Mouse (Mus musculus) C2C12 (cell line): ENCODE data around the gene Mcm10. TPM values are rescaled to one million over a fixed set of nuclear protein-coding genes. Genes with fewer than 3 reads are reported as not detected.

Experiments
- H3K27me3 ChIP-seq: one replicate; pipeline ENCODE4 v1.6.1; 2011; ENCODE audit not compliant: control insufficient read depth, insufficient read depth, insufficient read length
- H3K36me3 ChIP-seq: one replicate; pipeline ENCODE4 v1.6.1; 2011; ENCODE audit not compliant: control insufficient read depth, insufficient read depth
- H3K4me3 ChIP-seq: one replicate; pipeline ENCODE4 v1.5.1; 2011; ENCODE audit warnings: mild to moderate bottlenecking, control low read depth; ENCODE audit not compliant: poor library complexity, insufficient read depth, severe bottlenecking
- H3K79me2 ChIP-seq: one replicate; pipeline ENCODE4 v1.6.1; 2011; ENCODE audit not compliant: control insufficient read depth, insufficient read depth
- H3K79me3 ChIP-seq: one replicate; pipeline ENCODE4 v1.6.1; 2011; ENCODE audit warnings: low read depth, control low read depth
- H3ac ChIP-seq: one replicate; pipeline ENCODE3; 2011; ENCODE audit warnings: low read depth; ENCODE audit not compliant: control insufficient read depth, insufficient read length
- CEBPB ChIP-seq: IDR thresholded peaks from one replicate; pipeline ENCODE4 v1.6.1; 2011; ENCODE audit warnings: low read depth, mild to moderate bottlenecking, control low read depth, moderate library complexity
- CTCF ChIP-seq: IDR thresholded peaks from one replicate; pipeline ENCODE4 v1.5.1; 2011; ENCODE audit not compliant: control insufficient read depth, insufficient read depth, insufficient read length
- FOSL1 ChIP-seq: IDR thresholded peaks from one replicate; pipeline ENCODE4 v1.8.0; 2011; ENCODE audit warnings: mild to moderate bottlenecking, low read length; ENCODE audit not compliant: poor library complexity, insufficient read depth, severe bottlenecking
- MAX ChIP-seq: IDR thresholded peaks from one replicate; pipeline ENCODE4 v1.6.1; 2011; ENCODE audit warnings: mild to moderate bottlenecking, control low read depth
- MYOD1 ChIP-seq: IDR thresholded peaks from one replicate; pipeline ENCODE4 v1.6.1; 2011; ENCODE audit warnings: low read depth; ENCODE audit not compliant: control insufficient read depth, insufficient read length
- MYOG ChIP-seq: IDR thresholded peaks from one replicate; pipeline ENCODE4 v1.6.1; 2011; ENCODE audit not compliant: control insufficient read depth, insufficient read length; ENCODE audit errors: extremely low read depth
- USF1 ChIP-seq: IDR thresholded peaks from one replicate; pipeline ENCODE4 v1.6.1; 2011; ENCODE audit warnings: low read depth, mild to moderate bottlenecking, control low read depth, moderate library complexity
- polyA plus RNA-seq: library from polyadenylated mRNA; unstranded; fragments of >200 nt; fragmentation: generic; extraction: Trizol; gene quantifications from one replicate; pipeline ENCODE4 v1.2.1, GENCODE M21; 2012; ENCODE audit warnings: missing spikeins

The Mcm10 gene
- polyA plus RNA-seq, 1 experiment: 27.0 TPM

DNA sequence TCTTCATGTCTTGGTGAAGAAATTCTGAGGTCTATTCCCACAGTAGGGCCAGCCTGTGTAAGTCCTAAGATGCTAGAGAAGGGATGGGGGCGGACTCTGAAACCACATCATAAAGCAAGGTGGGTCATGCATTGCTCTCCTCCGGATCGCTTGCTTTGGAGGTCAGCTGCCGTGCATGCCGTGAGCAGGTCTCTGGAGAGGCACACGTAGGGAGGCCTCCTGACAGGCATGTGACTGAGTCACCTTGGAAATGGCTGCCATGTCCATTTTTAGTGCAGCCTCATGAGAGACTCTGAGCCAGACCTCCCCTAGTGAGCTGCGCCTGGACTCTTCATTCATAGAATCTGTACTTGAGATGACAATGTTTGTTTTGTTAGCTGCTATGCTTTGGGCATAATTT is 15.5 kb upstream of the Mcm10 start:
- TF ChIP-seq FOSL1 (no peak), MYOD1 (no peak), CTCF (no peak), CEBPB (no peak), MAX (no peak)

DNA sequence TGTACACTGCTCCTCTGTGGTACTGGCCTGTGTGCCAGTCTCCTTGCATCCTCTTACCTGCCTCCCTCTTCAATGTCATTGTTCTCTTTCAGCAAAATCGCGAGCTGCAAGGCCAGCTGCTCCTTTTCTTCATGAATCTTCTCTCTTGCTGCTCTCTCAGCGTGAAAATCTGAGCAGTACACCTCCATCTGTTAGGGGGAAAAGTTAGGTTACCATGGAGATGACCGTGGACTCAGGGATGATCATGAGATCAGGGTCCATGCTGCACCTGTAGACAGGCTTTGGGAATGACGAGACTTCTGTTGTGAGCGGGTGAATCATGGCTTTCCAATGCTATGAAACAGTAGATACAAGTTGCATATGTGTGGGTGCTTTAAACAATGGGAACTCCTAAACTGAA is 14.5 kb upstream of the Mcm10 start:
- Histone ChIP-seq H3K27me3 (no peaks in the 10 kb centered on the region), H3K4me3 (no peak overlapping the region), H3ac (no peak overlapping the region), H3K36me3 (peaks cover 10% of the 10 kb centered on the region), H3K79me3 (no peaks in the 10 kb centered on the region), H3K79me2 (no peaks in the 10 kb centered on the region)
- no peak for TF ChIP-seq CEBPB
- TF ChIP-seq MYOG: no peak
- TF ChIP-seq CTCF: no peak
- TF ChIP-seq FOSL1: no peak
- TF ChIP-seq MAX: no peak
- no peak for TF ChIP-seq USF1
- TF ChIP-seq MYOD1: no peak

More for the DNA sequence above, 15.5 kb upstream of the Mcm10 start:
- H3K27me3 ChIP-seq: no peaks in the 10 kb centered on the region
- no peaks in the 10 kb centered on the region for H3K79me2 ChIP-seq
- no peak overlapping the region for H3ac ChIP-seq
- H3K79me3 ChIP-seq: no peaks in the 10 kb centered on the region
- no peak overlapping the region for H3K4me3 ChIP-seq
- peaks cover 10% of the 10 kb centered on the region for H3K36me3 ChIP-seq

DNA sequence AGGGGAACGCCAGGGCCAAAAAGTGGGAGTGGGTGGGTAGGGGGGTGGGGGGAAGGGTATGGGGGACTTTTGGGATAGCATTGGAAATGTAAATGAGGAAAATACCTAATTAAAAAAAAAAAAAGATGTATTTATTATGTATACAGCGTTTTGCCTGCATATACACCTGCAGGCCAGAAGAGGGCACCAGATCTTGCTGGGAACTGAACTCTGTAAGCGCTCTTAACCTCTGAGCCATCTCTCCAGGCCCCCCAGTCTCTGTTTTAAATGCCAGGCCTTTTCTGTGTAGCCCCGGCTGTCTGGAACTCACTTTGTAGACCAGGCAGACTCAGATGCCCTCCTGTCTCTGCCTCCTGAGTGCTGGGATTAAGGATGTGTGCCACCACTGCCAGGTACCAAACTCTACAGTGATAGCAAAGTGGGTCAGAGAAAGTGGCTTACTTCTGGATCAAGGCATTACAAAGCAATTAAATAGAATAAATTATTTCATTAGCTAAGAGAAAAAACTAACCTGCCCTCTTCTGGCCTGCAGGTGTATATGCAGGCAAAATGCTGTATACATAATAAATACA is 12.7 kb upstream of the Mcm10 start:
- no peak for TF ChIP-seq FOSL1
- no peak for TF ChIP-seq MYOD1

DNA sequence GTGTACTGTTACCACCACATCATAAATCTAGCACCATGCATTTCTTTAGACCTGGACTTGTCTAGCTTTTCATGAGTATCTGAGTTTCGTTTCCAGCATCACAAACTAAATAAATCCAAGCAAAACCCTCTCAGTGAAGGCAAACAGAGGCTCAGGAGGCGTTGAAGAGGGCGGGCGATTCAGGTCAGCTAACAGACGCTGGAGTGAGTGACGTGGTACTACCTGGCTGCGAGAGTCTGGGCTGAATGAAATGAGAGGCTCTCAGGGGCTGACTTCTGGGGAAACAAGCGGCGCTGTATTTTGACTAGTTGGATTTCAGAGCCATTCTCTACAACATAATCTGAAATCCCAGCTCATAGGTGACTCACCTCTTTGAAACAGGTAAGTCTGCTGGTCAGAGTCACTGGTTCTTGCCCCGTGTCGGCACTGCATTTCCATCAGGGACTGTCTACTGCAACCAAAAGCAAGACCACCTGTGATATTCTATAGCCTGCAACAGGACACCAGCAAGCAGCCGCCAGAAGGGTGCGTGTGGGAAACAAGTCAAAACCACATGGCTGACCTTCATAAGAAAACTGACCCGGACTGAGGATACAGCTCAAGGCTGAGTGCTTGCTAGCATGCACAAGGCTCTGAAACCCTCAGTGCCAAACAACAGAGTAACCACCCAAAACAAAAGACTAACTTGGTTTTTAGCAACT is 11.3 kb upstream of the Mcm10 start:
- no peak overlapping the region for H3K4me3 ChIP-seq
- H3K79me3 ChIP-seq: no peaks in the 10 kb centered on the region
- TF ChIP-seq CTCF (no peak), MAX (no peak), MYOG (no peak), MYOD1 (no peak), CEBPB (no peak), FOSL1 (no peak), USF1 (no peak)
- peaks cover 8% of the 10 kb centered on the region for H3K36me3 ChIP-seq
- H3K79me2 ChIP-seq: no peaks in the 10 kb centered on the region
- H3K27me3 ChIP-seq: no peaks in the 10 kb centered on the region
- H3ac ChIP-seq: no peak overlapping the region

More for the DNA sequence above, 12.7 kb upstream of the Mcm10 start:
- no peaks in the 10 kb centered on the region for H3K27me3 ChIP-seq
- H3K79me3 ChIP-seq: no peaks in the 10 kb centered on the region
- H3K36me3 ChIP-seq: peaks cover 12% of the 10 kb centered on the region
- H3ac ChIP-seq: no peak overlapping the region
- no peaks in the 10 kb centered on the region for H3K79me2 ChIP-seq
- no peak overlapping the region for H3K4me3 ChIP-seq

DNA sequence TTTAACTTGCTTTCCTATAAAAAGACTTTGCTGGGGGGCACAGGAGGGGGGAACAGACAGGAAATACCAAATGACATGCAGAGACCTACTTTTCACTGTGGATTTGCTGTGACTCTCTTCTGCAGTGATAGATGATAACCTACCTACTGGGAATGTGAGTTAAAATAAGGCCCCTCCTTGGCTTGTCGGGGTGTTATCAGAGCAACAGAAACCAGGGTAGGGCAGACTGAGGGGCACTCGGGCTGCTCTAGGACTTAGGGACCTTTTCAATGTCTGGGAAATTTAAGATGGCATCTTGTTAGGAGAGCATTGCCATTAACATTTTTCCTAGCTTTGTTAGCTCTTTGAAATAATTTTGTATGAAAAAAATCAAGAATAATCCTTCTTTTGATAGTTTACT is 10.7 kb upstream of the Mcm10 start:
- no peak for TF ChIP-seq USF1
- TF ChIP-seq FOSL1: no peak
- Histone ChIP-seq H3K79me2 (no peaks in the 10 kb centered on the region), H3K36me3 (peaks cover 8% of the 10 kb centered on the region), H3K4me3 (no peak overlapping the region), H3K27me3 (no peaks in the 10 kb centered on the region), H3ac (no peak overlapping the region), H3K79me3 (no peaks in the 10 kb centered on the region)

DNA sequence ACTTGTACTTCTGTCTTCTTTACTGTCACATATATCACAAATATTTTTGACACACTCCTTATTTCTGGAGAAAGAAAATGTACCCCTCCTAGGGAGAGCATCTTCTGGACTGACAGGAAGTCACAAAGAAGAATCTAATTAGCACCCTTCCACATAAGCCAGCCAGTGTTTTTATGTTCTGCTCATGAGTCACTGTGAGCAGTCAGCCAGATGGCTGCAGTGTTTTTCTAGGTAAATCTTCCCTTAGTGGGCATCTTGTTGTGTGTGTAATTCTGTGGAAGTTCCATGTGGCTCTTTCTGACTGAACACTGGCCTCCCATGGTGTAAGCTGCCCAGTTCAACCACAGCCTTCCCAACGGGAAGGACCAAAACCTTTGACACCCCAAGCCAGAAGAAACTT is 7.1 kb upstream of the Mcm10 start:
- H3K36me3 ChIP-seq: peaks cover 8% of the 10 kb centered on the region
- TF ChIP-seq MAX (no peak), FOSL1 (no peak), CTCF (no peak), MYOD1 (no peak), MYOG (no peak), USF1 (no peak), CEBPB (no peak)
- H3K4me3 ChIP-seq: no peak overlapping the region
- H3K79me2 ChIP-seq: no peaks in the 10 kb centered on the region
- H3K79me3 ChIP-seq: no peaks in the 10 kb centered on the region
- no peak overlapping the region for H3ac ChIP-seq
- H3K27me3 ChIP-seq: no peaks in the 10 kb centered on the region
